Mouse (Mus musculus) macrophage (primary cell): ENCODE data around the gene Atf3. TPM values are rescaled to one million over a fixed set of nuclear protein-coding genes. Genes with fewer than 3 reads are reported as not detected.
"Not testable (repeated sequence)": the region's sequence is repeated elsewhere in the genome, so short reads cannot be mapped to it uniquely, and the experiment has no call there.

ENCODE experiments used
- H3K27ac ChIP-seq: fragments of 350-480 bp; formaldehyde crosslinking; 2 replicates; pipeline ENCODE4 v1.9.0; 2021
- H3K36me3 ChIP-seq: fragments of 350-480 bp; formaldehyde crosslinking; 2 replicates; pipeline ENCODE4 v1.9.0; 2021; ENCODE audit errors: inconsistent target
- H3K4me3 ChIP-seq: fragments of 350-480 bp; formaldehyde crosslinking; 2 replicates; pipeline ENCODE4 v1.9.0; 2021; ENCODE audit errors: inconsistent target
- H3K79me2 ChIP-seq: fragments of 350-480 bp; formaldehyde crosslinking; 2 replicates; pipeline ENCODE4 v1.9.0; 2021; ENCODE audit errors: inconsistent target
- WGBS: methylation state at CpG from one replicate; pipeline ENCODE4 v1.1.7; 2026; ENCODE audit warnings: inconsistent platforms; ENCODE audit not compliant: missing documents; 5-methylcytosine and 5-hydroxymethylcytosine counted together
- polyA plus RNA-seq: library from polyadenylated mRNA; stranded (reverse); fragments of 250-400 nt; gene quantifications from 3 replicates; pipeline ENCODE4 v1.2.4, GENCODE M21; 2018; ENCODE audit warnings: inconsistent platforms

Atf3 gene
- polyA plus RNA-seq, 1 experiment from 2014 or later = 678 TPM

DNA sequence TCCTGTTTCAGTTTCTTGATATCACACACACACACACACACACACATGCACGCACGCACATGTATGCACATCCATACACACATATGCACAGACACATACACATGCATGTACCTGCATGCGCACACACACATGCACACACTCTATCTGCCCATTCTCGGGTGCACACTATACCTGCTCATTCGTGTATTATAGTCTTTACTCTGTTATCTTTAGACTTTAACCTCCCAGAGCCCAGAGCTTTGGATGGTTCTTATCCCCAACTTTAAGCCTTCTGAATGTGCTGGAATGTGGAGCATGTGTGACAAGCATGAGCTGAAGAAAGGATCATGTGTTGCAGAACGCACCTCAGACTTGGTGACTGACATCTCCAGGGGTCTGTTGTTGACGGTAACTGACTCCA is 41.0 kb downstream of the Atf3 start:
- Histone ChIP-seq H3K27ac (no peak overlapping the region), H3K36me3 (peaks cover 70% of the 10 kb centered on the region), H3K4me3 (no peak overlapping the region), H3K79me2 (peaks cover 87% of the 10 kb centered on the region)
- 97% methylated on average over 7 of the region's 7 CpGs for WGBS

DNA sequence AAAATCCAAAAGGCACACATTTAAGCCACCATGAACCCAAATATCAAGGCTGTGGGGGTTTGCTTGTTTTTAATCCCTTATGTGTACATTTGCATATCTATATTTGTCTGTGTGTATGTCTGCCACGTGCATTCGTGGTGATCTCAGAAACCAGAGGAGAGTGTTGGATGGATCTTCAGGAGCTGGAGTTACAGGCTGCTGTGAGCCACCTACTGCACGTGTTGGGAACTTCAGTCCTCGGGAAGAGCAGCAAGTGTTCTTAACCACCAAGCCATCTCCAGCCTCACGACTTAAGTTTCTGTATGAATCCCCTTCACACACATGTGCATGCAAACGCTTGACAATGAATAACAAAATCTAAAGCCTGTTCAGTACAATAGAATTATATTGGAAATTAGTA is 45.4 kb downstream of the Atf3 start:
- WGBS = 15% methylated on average over 6 of the region's 6 CpGs
- peaks cover 43% of the 10 kb centered on the region for H3K79me2 ChIP-seq
- H3K36me3 ChIP-seq = peaks cover 80% of the 10 kb centered on the region
- no peak overlapping the region for H3K4me3 ChIP-seq
- H3K27ac ChIP-seq = no peak overlapping the region

DNA sequence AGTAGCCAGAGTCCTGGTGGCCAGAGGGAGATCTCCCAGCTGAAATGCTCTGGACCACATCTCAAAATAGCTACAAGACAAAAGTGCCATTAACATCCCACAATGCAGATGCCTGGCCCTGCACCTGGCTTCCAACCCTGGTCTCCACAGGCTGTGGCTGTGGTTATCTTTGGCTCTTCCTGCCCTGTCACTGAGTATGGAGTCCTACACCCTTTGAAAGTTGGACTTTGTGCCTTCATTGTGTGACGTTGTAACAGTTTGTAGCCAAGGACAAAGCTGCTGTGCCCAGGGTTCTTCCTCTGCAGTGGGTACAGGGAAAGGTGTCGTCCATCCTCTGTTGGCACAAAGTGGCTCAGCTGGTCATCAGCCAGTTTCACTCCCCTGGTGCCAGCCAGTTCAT is 47.4 kb downstream of the Atf3 start:
- Histone ChIP-seq H3K79me2 (peaks cover 22% of the 10 kb centered on the region), H3K36me3 (peaks cover 60% of the 10 kb centered on the region), H3K4me3 (no peak overlapping the region), H3K27ac (no peak overlapping the region)
- 82% methylated on average over 2 of the region's 2 CpGs for WGBS

DNA sequence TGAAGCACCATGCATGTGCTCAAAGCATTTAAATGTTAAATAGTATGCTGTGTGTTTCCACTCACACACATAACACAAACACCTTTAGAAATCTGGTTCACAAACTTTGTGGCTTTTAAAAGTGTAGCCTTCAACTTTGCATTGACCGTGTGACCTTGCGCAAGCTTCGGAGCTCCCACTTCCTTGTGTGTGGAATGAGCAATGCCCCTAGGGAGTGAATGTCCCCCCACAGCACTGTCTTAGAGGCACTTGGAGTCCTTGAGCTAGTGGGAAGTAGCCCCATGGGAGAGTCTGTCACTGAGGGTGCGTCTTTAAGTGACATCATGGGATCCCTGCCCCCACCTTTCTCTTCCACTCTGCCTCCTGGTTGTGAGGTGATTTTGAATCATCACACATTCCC is 51.6 kb downstream of the Atf3 start:
- H3K36me3 ChIP-seq = peaks cover 17% of the 10 kb centered on the region
- no peak overlapping the region for H3K4me3 ChIP-seq
- no peaks in the 10 kb centered on the region for H3K79me2 ChIP-seq
- no peak overlapping the region for H3K27ac ChIP-seq
- 50% methylated on average over 4 of the region's 4 CpGs for WGBS

DNA sequence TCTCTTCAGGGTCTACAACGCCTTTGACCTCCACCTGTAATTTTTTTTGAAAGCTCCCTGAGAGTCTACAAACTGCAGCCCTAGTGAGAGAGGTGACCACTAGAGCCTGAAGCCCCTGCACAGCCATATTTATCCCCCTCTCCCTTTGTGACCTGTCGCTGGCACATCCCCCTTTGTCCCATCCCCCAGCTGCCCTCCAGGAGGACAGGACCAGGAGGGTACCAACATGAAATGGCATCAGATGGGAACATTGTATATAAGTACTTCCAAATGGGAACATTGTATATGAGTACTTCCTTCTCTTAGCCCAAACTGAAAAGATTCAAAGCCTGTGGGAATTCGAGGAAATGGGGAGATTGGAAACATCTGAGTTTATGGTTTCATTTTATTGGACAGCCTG is 53.1 kb downstream of the Atf3 start, which contains the start of gene Fam71a:
Fam71a (minus strand) TSS at position 101 of the 400 bp plus-strand sequence.
- Histone ChIP-seq H3K79me2 (no peaks in the 10 kb centered on the region), H3K36me3 (peaks cover 3% of the 10 kb centered on the region; the same call in 1 of the 2 replicates), H3K4me3 (no peak within 1 kb of the TSS), H3K27ac (no peak within 1 kb of the TSS)
- WGBS = 74% methylated on average over 3 of the region's 3 CpGs

DNA sequence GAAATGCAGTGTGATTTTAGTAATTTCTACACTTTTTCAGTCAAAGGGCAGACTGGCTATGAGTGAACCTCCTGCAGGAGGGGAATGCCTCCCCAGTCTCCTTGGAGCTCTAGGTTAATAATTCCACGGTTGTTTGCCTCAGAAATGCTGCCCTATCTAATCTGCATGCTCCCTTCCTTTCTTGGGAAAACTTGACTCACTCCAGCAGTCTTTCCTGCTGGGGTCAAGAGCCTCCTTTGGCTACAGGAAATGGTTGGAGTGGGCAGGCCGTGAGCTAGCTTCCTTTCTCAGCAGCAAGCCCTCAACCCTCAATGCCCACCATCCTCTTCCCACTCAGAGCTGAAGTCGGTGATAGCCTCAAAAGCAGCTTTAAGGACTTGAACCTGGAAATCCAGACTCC is 63.5 kb downstream of the Atf3 start:
- 56% methylated on average over 3 of the region's 3 CpGs for WGBS
- Histone ChIP-seq H3K4me3 (no peak overlapping the region), H3K79me2 (no peaks in the 10 kb centered on the region), H3K27ac (no peak overlapping the region), H3K36me3 (no peaks in the 10 kb centered on the region)

DNA sequence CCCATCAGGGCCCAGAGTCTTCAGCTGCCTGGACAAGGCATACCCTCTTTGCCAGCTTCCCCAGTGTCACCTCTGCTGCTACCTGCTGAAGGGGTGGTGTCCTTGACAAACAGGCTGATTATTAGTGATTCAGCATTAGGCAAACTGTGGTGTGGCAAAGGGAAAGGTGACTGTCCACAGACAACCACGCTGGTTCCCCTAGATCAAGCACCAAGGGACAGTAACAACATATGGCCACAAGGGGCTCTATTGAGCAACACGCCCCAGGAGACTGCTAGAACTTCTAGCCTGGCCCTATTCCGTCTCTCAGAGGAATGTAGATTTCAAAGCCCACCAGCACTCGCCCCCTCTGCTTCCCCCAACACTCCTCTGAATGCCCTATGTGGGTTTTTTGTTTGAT is 64.8 kb downstream of the Atf3 start:
- no peak overlapping the region for H3K4me3 ChIP-seq
- WGBS = 33% methylated on average over 4 of the region's 4 CpGs
- no peak overlapping the region for H3K27ac ChIP-seq

DNA sequence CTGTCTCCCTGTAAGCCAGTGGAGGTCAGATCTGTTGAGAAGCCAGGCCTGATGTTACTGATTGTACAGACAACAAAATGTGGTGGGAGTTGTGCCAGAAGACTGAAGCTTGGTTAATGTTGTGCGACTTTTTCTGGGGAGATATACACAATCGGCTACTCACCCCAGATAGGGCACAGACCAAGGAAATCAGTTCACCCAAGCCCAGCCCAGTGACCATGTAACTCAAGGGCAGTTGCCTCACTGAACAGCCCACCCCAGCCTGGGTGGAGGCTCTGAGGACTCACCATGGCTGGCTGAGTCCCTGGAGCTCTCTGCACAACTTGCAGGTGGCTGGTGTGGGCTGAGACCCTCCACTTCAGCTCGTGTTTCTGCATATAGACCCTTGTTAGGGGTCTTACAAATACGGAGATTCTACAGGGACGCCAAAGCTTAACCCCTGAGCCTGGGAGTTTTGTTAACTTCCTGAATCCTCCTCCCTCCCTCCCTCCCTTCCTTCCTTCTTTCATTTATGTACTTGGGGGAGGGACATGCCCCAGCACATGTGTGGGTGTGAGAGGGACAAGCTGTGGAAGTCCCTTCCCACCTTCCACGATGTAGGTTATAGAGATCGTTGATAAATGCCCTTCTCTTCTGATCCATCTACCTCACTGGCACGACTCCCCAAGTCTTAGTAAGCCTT is 66.8 kb downstream of the Atf3 start:
- no peak overlapping the region for H3K27ac ChIP-seq
- H3K36me3 ChIP-seq = no peaks in the 10 kb centered on the region
- WGBS = 30% methylated on average over 8 of the region's 8 CpGs
- no peaks in the 10 kb centered on the region for H3K79me2 ChIP-seq
- H3K4me3 ChIP-seq = no peak overlapping the region

More for the DNA sequence above, 64.8 kb downstream of the Atf3 start:
- Histone ChIP-seq H3K79me2 (no peaks in the 10 kb centered on the region), H3K36me3 (no peaks in the 10 kb centered on the region)

DNA sequence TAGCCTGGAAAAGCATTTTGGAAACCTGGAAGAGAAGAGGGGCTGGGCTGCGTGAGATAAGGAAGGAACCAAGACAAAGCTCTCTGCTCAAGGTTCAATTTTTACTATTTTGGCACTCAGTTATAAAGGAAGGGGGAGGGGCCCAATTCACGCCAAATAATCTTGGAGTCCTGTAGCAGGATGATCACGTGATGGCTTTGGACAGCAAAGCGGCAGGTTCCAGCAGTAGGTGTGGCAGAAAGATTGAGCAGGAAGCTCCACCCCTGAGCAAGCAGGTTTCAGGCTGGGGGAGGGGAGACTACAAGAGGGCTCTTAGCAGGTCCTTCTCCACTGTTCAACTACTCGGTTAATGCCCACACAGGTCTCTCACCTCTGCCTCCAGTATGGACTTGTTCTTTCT is 68.3 kb downstream of the Atf3 start:
- H3K79me2 ChIP-seq, H3K36me3 ChIP-seq, H3K4me3 ChIP-seq, H3K27ac ChIP-seq: not testable (repeated sequence)
- WGBS = 83% methylated on average over 3 of the region's 5 CpGs

DNA sequence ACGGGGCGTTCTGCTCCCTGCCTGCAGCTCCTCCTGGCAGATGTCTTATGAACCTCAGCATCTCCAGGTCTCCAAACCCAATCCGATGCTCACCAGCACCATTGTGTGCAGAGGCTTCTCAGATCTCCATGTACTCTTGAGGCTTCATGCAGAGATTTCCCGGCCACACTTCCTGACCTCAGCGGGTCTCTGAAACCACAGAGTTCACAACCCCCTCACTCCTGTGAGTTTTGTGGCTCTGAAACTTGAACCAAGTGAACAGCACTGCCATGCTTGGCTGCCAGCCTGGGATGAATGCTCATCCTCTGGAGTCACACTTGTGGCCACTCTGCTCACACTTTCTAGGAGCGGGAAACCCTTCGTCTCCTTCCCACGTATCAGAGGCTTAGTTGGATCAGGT is 76.9 kb downstream of the Atf3 start:
- WGBS = 63% methylated on average over 8 of the region's 8 CpGs
- H3K27ac ChIP-seq = no peak overlapping the region
- no peaks in the 10 kb centered on the region for H3K79me2 ChIP-seq

DNA sequence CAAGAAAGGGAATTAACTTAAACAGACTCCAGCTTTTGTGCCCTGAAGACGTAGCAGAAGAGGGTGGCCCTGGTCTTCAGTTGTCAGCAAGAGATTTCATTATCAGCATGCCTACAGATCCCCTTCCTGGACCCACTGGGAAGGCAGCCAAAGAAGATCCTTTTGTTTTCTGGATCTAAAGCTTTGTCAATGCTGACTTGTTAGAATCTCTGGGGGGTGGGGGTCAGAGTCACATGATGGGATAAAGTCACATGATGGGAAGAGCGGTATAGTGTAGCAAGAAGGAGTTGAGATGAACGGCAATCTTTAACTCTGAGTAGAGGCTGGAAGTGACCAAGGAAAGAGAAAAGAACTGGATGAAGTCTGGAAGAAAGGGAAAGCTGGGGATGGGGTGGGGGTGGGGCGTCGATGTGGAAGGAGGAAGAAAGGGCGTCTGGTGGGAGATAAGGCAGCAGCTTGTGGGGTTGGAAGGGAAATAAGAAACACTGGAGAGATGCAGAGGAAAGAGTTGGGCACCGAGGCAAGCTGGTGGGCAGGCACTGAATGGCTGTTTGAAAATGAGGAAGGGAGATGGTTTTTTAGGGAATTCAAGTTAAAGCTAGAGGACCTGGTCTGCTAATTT is 78.9 kb downstream of the Atf3 start:
- Histone ChIP-seq H3K27ac (no peak overlapping the region), H3K79me2 (no peaks in the 10 kb centered on the region), H3K4me3 (no peak overlapping the region), H3K36me3 (no peaks in the 10 kb centered on the region)
- 49% methylated on average over 7 of the region's 7 CpGs for WGBS

More for the DNA sequence above, 76.9 kb downstream of the Atf3 start:
- Histone ChIP-seq H3K36me3 (no peaks in the 10 kb centered on the region), H3K4me3 (no peak overlapping the region)

DNA sequence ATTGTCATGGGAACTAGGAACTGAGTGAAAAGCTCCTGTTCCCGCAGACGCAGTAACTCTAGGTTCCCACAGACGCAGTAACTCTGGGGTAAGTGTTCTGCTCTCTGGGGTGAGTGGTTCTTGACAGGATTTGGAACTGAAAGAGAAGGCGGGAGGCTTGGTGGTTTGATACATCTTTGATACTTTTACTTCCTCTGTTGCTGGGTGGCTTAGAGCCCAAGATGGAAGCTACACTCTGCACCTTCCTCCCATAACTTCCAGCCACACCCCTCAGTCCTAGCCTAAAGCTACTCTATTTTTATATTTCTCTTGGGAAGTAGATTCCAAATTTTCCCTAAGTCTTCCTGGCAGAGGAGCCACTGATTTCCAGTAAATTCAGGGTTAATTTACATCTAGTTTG is 79.4 kb downstream of the Atf3 start:
- H3K27ac ChIP-seq = no peak overlapping the region
- H3K79me2 ChIP-seq = no peaks in the 10 kb centered on the region
- no peaks in the 10 kb centered on the region for H3K36me3 ChIP-seq
- no peak overlapping the region for H3K4me3 ChIP-seq
- WGBS = 61% methylated on average over 4 of the region's 4 CpGs

DNA sequence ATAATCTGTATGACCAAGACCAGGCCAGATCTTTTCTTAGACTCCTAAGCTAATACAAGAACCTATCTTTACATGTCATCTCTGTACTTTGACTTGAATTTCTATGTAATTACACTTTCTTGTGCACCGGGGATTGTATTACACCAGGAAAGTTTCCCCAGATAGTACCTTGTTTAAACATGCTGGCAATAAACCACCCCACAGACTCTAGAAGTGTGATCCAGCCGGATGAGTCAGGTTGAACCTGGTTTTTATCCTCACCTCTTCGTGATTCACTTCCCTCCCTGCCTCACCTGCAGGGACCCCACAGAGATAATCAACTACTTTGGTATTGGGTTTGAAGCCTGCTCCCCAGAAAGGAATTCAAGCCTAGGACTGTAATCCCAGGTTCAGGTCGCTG is 82.4 kb downstream of the Atf3 start:
- Histone ChIP-seq H3K79me2 (no peaks in the 10 kb centered on the region), H3K4me3 (no peak overlapping the region), H3K27ac (no peak overlapping the region), H3K36me3 (no peaks in the 10 kb centered on the region)
- 85% methylated on average over 4 of the region's 4 CpGs for WGBS

DNA sequence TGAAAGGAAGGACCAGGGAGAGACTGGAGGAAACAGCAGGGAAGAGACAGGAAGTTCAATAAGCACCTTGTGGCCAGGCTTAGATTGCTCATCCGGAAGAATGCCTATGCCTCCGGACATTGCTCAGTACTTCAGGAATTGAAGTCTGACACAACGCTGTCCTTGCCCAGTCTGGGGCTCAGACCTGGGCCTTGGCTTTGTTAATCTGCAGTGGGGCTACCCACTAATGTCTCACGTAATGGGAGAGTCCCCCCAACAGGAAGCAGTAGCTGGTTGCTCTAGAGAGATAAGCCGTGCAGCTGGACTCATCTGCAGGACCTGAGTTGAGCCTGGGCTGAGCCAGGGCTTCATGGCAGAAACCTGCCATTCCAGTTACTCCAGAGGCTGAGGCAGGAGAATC is 84.9 kb downstream of the Atf3 start:
- WGBS = 22% methylated on average over 5 of the region's 5 CpGs
- Histone ChIP-seq H3K79me2 (no peaks in the 10 kb centered on the region), H3K36me3 (no peaks in the 10 kb centered on the region), H3K27ac (no peak overlapping the region), H3K4me3 (no peak overlapping the region)

DNA sequence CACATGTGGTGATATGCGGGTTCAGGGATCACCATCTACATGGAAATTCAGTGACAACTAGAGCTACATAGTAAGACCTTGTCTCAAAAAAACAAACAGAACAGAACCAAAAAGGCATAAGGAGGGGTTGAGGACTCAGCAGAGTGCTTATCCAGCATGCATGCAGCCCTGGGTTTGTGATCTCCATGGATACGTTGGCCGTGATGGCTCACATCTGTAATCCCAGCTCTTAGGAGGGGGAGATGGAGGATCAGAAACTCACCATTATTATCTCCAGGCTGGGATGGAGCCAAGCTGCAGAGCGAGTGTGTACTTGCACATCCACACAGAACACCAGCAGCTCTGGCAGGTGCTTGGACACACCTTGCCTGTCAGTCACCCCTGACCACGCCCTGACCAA is 85.6 kb downstream of the Atf3 start:
- H3K36me3 ChIP-seq = no peaks in the 10 kb centered on the region
- H3K79me2 ChIP-seq = no peaks in the 10 kb centered on the region
- H3K4me3 ChIP-seq = no peak overlapping the region
- H3K27ac ChIP-seq = 0 out of 2 replicates have a peak overlapping the region, but pooled peaks have one; percentile 7
- WGBS = 83% methylated on average over 5 of the region's 5 CpGs
